Mouse (Mus musculus): Measurements from ENCODE around the gene Cd47.

GRCm38 (mm10) chr16:49923720-49924119 lies 123.4 kb downstream of the Cd47 start:
- TF ChIP-seq CTCF (IDR thresholded peaks at IDR 0.05; ENCODE audit: control insufficient read depth, insufficient read depth, insufficient replicate concordance, low read depth, low read length) (no peak), POLR2A (IDR thresholded peaks at IDR 0.05; ENCODE audit: control insufficient read depth, low read depth, low read length) (no peak)

Data from testis, adult 2 months (tissue).